Mouse (Mus musculus) MEL (cell line): ENCODE results near the gene Cpne2.
A peak's percentile ranks its signal among the peaks of the same experiment; 100 is the strongest.

ENCODE experiments used
- CTCF ChIP-seq, 3 experiments: IDR thresholded peaks in 2 of 3; conservative IDR thresholded peaks in 1 of 3; 2 replicates each; pipeline ENCODE4 v1.5.1; 2011 to 2012; ENCODE audit warnings: low read length in 3 of 3, low read depth in 2 of 3, mild to moderate bottlenecking in 2 of 3, improper control_type of control experiment in 1 of 3, inconsistent platforms in 1 of 3, mixed read lengths in 1 of 3, moderate library complexity in 1 of 3; ENCODE audit not compliant: control insufficient read depth in 1 of 3, insufficient read depth in 1 of 3, poor library complexity in 1 of 3, severe bottlenecking in 1 of 3
- MAFK ChIP-seq: IDR thresholded peaks from 2 replicates; pipeline ENCODE4 v1.6.1; 2011; ENCODE audit warnings: low read depth, mild to moderate bottlenecking, low read length, improper control_type of control experiment, borderline replicate concordance
- MAZ ChIP-seq: IDR thresholded peaks from 2 replicates; pipeline ENCODE4 v1.6.1; 2012; ENCODE audit warnings: low read depth, mild to moderate bottlenecking, inconsistent platforms, low read length, improper control_type of control experiment
- POLR2A ChIP-seq, 2 experiments: IDR thresholded peaks; 2 replicates each; pipeline ENCODE4 v1.6.1; 2011 to 2012; ENCODE audit warnings: low read length in 2 of 2, mild to moderate bottlenecking in 2 of 2, control low read depth in 1 of 2, improper control_type of control experiment in 1 of 2, low read depth in 1 of 2, moderate library complexity in 1 of 2; ENCODE audit not compliant: control insufficient read depth in 1 of 2, insufficient read depth in 1 of 2, poor library complexity in 1 of 2
- POLR2AphosphoS2 ChIP-seq: IDR thresholded peaks from 2 replicates; pipeline ENCODE4 v1.6.1; 2011; ENCODE audit warnings: low read length, improper control_type of control experiment
- SMC3 ChIP-seq: IDR thresholded peaks from 2 replicates; pipeline ENCODE4 v1.6.1; 2011; ENCODE audit warnings: low read depth, low read length, improper control_type of control experiment

DNA sequence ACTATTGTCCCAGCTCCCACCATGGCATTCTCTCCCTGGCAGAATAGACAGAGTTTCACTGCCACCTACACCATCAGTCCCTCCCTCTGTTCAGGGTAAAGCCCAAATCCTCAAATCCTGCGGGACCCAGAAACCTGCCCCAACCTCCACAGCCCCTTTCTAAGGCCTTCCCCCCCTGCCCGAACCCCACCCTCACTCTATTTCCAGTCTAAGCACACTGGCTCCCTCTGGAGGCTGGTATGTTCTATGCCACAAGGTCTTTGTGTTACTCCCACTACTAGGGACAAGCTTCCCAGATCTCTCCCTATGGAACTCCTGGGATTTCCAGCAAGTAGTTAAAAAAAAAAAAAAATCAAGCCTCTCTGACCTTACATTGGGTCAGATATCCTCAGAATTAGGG, 46.9 kb upstream of the Cpne2 start:
- TF ChIP-seq POLR2AphosphoS2 (no peak), POLR2A (IDR thresholded peaks at IDR 0.05; ENCODE audit: control insufficient read depth in 1 of 2, insufficient read depth in 1 of 2, low read depth in 1 of 2, low read length in 2 of 2, poor library complexity in 1 of 2) (no peak), SMC3 (peak; percentile 80), MAFK (no peak), CTCF (IDR thresholded peaks at IDR 0.05 in 2 of 3, conservative IDR thresholded peaks at IDR 0.05 in 1 of 3; ENCODE audit: control insufficient read depth in 1 of 3, insufficient read depth in 1 of 3, low read depth in 2 of 3, low read length in 3 of 3, poor library complexity in 1 of 3, severe bottlenecking in 1 of 3) (peak; percentile 50 to 71 (median 62)), MAZ (no peak)
